Mouse (Mus musculus) heart, postnatal 0 days (tissue): ENCODE data around the gene Trim56.

Experiments used
- CTCF ChIP-seq: IDR thresholded peaks from 2 replicates; pipeline ENCODE4 v1.5.1; 2016; ENCODE audit warnings: antibody characterized with exemption, control low read depth, low read depth
- EP300 ChIP-seq: IDR thresholded peaks from 2 replicates; pipeline ENCODE4 v1.6.1; 2016; ENCODE audit warnings: antibody characterized with exemption, low read depth

GRCm38 (mm10) chr5:137121280-137121679 is 5.3 kb upstream of the Trim56 start:
- no peak for TF ChIP-seq CTCF
- no peak for TF ChIP-seq EP300
